Mouse (Mus musculus) layer of hippocampus, postnatal 10 days (tissue): ENCODE data around the gene Cox15. TPM values are rescaled to one million over a fixed set of nuclear protein-coding genes. Genes with fewer than 3 reads are reported as not detected.

Experiments used
- DNase-seq, 2 experiments: peaks; one replicate each; pipeline ENCODE4 v3.0.0; 2021; ENCODE audit warnings: low spot score in 2 of 2
- total RNA-seq, 2 experiments: library from RNA; stranded (reverse); gene quantifications; 2 replicates each; pipeline ENCODE4 v1.2.3; 2021

The Cox15 gene
- total RNA-seq, 2 experiments from 2014 or later, result 17.9 to 20.6 TPM

DNA sequence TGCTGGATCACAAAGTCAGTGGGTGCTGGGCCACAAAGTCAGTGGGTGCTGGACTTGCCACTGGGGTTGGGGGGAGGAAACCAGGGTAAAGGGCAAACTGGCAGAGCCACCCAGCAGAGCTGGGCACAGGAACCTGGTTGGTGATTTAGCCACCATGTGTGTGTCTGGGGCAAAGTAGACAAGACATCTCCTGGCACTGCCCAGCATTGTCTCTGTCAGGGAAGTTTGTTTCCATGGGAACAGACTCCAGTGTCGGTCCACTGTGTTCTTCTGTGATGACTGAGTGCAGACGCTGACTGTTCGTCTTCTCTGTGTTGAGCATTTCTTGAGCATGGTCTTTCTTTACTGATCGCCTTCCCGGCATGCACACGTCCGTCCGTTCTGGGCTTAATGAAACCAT, 43.5 kb downstream of the Cox15 start:
- DNase-seq, result no peak

- DNase-seq, result no peak
Observed at GRCm38 (mm10) chr19:43708206-43708605, 44.6 kb downstream of the Cox15 start.

GRCm38 (mm10) chr19:43704787-43705497, 47.9 kb downstream of the Cox15 start:
- DNase-seq, result no peak

DNA sequence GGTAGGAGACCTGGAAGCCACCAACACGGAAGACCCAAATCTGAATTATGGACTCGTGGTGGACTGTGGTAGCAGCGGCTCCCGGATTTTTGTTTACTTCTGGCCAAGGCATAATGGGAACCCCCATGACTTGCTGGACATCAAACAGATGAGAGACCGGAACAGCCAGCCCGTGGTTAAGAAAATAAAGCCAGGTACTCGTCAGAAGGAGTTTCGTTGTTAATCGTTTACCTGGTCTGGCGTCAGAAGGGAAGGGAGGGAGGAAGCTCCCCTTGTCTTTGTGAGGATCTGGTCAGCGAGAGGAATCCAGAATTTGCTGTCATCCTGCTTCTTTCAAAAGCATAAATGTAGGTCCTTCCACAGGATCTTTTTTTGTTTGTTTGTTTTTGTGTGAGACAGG, 48.6 kb downstream of the Cox15 start:
- no peak for DNase-seq

DNA sequence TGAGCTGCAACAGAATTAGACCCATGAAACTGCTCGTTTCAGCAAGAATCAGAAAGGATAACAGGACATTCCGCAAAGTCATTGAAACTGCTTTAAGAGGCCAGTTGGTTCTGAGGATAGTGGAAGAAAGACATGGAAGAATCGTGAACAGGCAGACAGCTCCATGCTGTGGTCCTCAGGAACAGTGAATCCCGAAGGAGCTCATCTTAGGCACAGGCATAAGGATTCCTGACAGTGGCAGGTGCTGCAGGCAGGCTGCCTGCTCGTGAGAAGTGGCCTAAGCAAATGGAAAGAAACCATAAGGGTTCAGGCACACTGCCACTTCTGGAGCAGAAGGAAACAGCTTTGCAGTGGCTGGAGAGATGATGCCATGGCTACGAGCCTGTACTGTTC, 53.0 kb downstream of the Cox15 start:
- no peak for DNase-seq

DNA sequence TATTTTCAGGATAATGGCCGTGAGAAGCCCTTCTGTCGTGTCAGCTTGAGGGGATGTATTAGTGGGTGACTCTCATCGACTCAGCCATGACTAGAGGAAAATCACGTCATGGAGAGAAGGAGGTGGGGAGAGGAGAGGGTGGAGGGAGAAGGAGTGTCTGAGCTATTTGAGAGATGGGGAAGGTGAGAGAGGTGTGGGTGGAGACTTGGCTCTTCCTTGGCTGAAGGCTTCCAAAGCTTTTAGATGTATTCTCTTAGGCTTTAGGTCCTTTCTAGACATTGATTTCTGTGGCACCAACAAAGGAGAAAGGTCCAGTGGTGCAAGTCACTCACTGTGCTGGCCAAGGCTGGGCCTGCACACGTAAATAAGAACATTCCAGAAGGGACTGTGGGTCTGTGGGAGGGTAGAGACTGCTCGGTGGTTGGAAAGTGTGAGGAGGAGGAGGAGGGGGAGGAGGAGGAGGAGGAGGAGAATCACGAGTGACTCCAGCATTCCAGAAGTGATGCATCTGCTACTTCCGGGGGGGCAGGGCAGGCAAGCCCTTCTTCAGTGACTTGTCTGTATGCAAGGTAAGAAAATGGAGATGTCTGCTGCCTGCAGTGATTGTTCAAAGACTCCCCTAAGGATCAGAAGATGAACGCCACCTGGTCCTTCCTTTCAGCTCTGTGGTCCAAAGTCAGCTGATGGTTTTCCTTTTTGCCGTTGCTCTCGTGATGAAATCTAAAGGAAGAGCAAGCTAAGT, 53.6 kb downstream of the Cox15 start:
- DNase-seq, result no peak

DNA sequence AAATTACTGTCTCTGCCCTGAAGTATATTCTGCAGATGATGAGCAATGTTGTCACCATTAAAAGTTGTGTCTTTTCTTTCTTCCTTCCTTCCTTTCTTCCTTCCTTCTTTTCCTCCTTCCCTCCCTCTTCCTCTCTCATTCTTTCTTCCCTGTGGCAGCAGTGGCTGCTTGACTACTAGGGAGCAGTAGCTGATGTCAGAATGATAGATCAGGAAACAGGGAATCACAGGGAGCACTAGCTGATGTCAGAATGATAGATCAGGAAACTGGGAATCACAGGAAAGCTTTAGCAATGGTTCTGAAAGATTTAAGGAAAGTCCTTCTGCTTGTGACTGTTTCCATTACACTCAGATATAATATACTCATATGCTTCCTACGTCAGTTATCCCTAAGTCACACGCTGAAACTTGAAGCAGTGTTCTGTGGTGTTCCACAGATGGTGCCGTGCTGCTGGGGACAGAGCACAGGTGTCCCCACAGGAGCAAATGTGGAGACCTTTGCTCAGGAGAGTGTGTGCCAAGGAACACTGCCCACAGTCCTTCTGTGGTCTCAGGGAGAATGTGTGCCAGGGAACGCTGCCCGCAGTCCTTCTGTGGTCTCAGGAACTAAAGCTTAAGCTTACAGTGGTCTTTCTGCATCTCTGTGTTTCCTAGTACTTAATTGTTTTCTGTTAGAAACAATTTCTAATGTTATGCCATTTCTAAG, 55.0 kb downstream of the Cox15 start:
- no peak for DNase-seq

DNA sequence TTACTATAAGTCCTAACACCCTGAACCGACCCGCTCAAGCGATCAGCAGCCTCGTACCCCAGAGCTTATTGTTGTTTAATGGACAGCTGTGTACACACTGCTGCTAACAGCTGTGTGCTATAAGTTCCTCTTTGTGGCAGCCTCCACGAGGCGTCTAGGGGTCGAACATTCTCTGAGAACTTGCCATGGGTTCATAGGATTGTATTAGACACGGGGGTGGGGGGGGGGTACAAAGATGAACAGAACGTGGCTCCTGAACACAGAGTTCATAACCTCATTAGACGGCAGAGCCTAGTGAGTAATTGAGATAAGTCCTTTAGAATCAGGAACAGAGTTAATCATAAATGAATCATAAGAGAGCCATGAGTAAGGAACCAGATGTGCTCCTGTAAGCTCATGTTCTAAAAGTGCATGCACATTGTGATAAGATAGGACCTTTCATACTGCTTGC, 57.3 kb downstream of the Cox15 start:
- no peak for DNase-seq

DNA sequence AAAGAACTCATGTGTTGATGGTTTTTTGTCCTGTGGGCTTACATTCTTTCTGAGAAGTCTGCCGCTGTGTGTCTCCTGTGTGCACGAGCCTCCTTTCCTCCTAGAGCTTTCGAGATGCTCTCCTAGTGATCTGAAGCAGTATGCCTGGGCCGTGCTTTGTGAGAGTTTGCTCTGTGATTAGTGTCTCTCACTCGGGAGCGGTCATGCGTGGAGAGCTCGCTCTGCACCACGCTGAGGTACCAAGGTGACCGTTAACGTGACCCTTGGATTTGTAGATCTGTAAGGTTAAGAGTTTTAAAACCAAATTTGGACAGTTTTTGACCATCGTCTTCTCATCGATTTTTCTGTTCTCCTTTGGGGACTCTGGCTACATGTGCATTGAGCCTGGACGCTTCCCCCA, 60.0 kb downstream of the Cox15 start:
- no peak for DNase-seq

GRCm38 (mm10) chr19:43689419-43690246, 63.2 kb downstream of the Cox15 start, which contains the start of gene Entpd7:
TSS of gene Entpd7 (plus strand) at chr19:43689672.
- DNase-seq, result peak; percentile 95 to 97

Other genes with a start within 250 kb of the Cox15 start
- 100 to 1,000 TPM; 185 to 197 TPM for gene Got1, start 228.4 kb downstream of the Cox15 start, total RNA-seq
- not detected for gene Nkx2-3, start 140.7 kb downstream of the Cox15 start, total RNA-seq
- gene Slc25a28, start 78.1 kb downstream of the Cox15 start, total RNA-seq, result 10 to 100 TPM; 36.2 to 40.2 TPM
- 10 to 100 TPM; 26.3 to 28.5 TPM for gene Entpd7, start 63.3 kb downstream of the Cox15 start, total RNA-seq
- gene Cutc, start within 50 bp of the Cox15 start, total RNA-seq, result 1 to 10 TPM; 5.3 to 6.2 TPM
- gene Abcc2, start 29.2 kb upstream of the Cox15 start, total RNA-seq, result under 1 TPM; 0.07 to 0.18 TPM
- gene Dnmbp, start 187.2 kb upstream of the Cox15 start, total RNA-seq, result 10 to 100 TPM in 1 of 2 experiments, 1 to 10 TPM in 1; 8.6 to 11.4 TPM
- under 1 TPM; 0.25 to 0.30 TPM for gene Cpn1, start 233.6 kb upstream of the Cox15 start, total RNA-seq